Mouse (Mus musculus) midbrain, embryonic 12.5 days (tissue): ENCODE measurements around the gene Srgap2. TPM values are rescaled to one million over a fixed set of nuclear protein-coding genes. Genes with fewer than 3 reads are reported as not detected.

Source experiments
- ATAC-seq: fragments of 200-750 bp; cut with Nextera tagmentation; 2 replicates; pipeline ENCODE4 v1.8.0; 2017; ENCODE audit warnings: low read depth, moderate TSS enrichment, moderate library complexity; ENCODE audit not compliant: low FRiP score
- H3K27ac ChIP-seq: fragments of 300-500 bp; sonication (generic); replicated peaks from 2 replicates; pipeline ENCODE4 v1.5.1; 2016; ENCODE audit warnings: mild to moderate bottlenecking
- H3K27me3 ChIP-seq: fragments of 300-500 bp; sonication (generic); 2 replicates; pipeline ENCODE4 v1.6.1; 2016; ENCODE audit warnings: mild to moderate bottlenecking
- H3K36me3 ChIP-seq: fragments of 300-500 bp; sonication (generic); 2 replicates; pipeline ENCODE4 v1.6.1; 2016
- H3K4me1 ChIP-seq: fragments of 300-500 bp; sonication (generic); 2 replicates; pipeline ENCODE4 v1.6.1; 2016
- H3K4me2 ChIP-seq: fragments of 300-500 bp; sonication (generic); replicated peaks from 2 replicates; pipeline ENCODE4 v1.6.1; 2016; ENCODE audit warnings: mild to moderate bottlenecking, moderate library complexity
- H3K4me3 ChIP-seq: fragments of 300-500 bp; sonication (generic); 2 replicates; pipeline ENCODE4 v1.5.1; 2016; ENCODE audit warnings: mild to moderate bottlenecking
- H3K9ac ChIP-seq: fragments of 300-500 bp; sonication (generic); replicated peaks from 2 replicates; pipeline ENCODE4 v1.6.1; 2016; ENCODE audit warnings: mild to moderate bottlenecking, moderate library complexity
- H3K9me3 ChIP-seq: fragments of 300-500 bp; sonication (generic); 2 replicates; pipeline ENCODE4 v1.6.1; 2016; ENCODE audit warnings: mild to moderate bottlenecking
- WGBS: fragments of 180-500 bp; shearing (Covaris S2); methylation state at CpG from one replicate; pipeline ENCODE4 v1.1.7; 2016; 5-methylcytosine and 5-hydroxymethylcytosine counted together
- microRNA-seq: library from miRNA; unstranded; fragments of <30 nt; microRNA quantifications from one replicate; pipeline ENCODE4, GENCODE M21; 2017
- polyA plus RNA-seq: library from polyadenylated mRNA; unstranded; fragments of >200 nt; fragmentation: Nextera tagmentation; extraction: Ambion mirVana; gene quantifications from 2 replicates; pipeline ENCODE4 v1.2.1, GENCODE M21; 2016

Gene Srgap2
- polyA plus RNA-seq, 1 experiment from 2014 or later, result 19.9 TPM

DNA sequence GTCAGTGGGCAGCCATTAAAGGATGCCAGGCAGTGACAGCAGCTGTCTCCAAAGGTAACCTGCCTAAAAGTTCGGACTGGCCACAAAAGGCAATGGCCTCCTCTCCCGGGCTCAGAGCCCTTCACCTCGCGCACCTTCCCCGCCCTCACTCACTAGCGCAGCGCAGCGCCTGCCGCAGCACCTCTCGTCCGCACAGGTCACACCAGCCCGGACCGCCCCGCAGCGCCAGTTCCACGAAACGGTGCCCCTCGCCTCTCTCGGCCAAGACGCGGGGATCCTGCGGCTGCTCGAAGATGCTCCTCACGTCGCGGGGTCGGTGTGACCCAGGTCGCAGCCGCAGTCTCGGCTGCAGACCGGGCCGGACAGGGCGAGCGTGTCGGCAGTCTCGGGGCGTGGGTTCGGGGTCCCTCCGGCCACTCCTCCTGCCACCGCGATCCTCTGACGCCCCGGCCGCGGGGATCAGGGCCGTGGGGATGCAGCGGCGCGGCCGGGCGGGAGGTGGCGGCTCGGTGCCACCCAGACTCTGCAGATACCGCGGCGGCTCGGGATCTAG lies 282.5 kb downstream of the Srgap2 start:
- WGBS, result under 1% methylated on average over 57 of the region's 57 CpGs
- peak overlapping the region; percentile 95 for H3K4me2 ChIP-seq
- H3K4me1 ChIP-seq, result peaks cover 23% of the 10 kb centered on the region
- no peak overlapping the region for H3K27ac ChIP-seq
- no peaks in the 10 kb centered on the region for H3K9me3 ChIP-seq
- no peaks in the 10 kb centered on the region for H3K36me3 ChIP-seq
- peak overlapping the region; percentile 63 for H3K4me3 ChIP-seq
- peaks cover 73% of the 10 kb centered on the region for H3K27me3 ChIP-seq
- peak overlapping the region; percentile 69 for H3K9ac ChIP-seq
- peak; percentile 31; the same call in 1 of the 2 replicates for ATAC-seq

DNA sequence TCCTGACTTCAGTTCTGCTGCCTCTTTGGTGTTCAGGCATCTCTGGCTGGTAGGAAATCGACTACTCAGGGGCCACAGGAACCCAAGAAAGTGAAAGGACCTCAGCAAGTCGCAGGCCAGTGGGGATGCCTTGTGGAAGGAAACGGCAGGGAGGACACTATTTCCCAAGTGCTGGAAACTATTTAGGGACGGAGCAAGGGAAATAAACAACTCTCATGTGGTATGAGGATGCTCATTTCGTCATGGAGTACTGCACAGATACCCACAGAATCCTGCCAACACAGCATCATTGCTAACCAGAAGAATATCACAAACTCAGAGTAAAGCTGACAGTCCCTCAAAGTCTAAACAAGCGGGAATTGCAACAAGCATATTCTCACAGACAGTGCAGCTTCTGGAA lies 284.2 kb downstream of the Srgap2 start:
- Histone ChIP-seq H3K9ac (no peak overlapping the region), H3K4me1 (peaks cover 23% of the 10 kb centered on the region), H3K4me2 (no peak overlapping the region), H3K9me3 (no peaks in the 10 kb centered on the region), H3K27ac (no peak overlapping the region), H3K27me3 (peaks cover 67% of the 10 kb centered on the region), H3K36me3 (no peaks in the 10 kb centered on the region), H3K4me3 (no peak overlapping the region)
- 61% methylated on average over 6 of the region's 6 CpGs for WGBS
- no peak for ATAC-seq

DNA sequence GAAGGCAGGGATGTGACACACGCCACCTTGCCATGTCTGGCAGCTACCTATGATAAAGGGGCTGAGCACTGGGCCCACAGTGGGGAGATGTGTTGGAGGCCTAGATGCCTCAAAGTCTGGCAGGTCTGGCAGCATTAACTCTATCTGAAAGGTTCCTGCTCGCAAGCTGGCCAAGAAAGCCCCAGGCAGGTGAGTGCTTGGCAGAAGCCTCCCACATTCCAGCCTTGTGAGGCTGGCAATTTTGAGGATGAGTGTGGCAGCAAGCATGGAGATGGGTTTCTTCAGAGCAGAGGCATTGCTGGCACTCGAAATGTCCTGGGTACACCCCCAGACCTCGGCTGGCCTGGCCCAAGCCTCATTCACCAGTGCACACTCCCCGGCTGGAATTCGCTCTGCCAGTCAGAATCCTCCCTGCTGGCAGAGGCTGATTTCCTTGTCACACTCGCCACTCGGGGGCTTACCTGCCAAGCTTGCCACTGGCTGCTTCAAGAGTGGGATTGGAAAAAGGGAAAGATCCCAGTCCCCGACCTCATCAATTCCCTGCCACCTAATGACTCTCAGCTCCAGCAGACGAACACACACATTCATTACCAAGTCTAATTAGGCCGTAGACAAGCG lies 287.5 kb downstream of the Srgap2 start:
- no peak overlapping the region for H3K4me2 ChIP-seq
- peaks cover 11% of the 10 kb centered on the region for H3K4me1 ChIP-seq
- peaks cover 41% of the 10 kb centered on the region for H3K27me3 ChIP-seq
- H3K36me3 ChIP-seq, result no peaks in the 10 kb centered on the region
- no peaks in the 10 kb centered on the region for H3K9me3 ChIP-seq
- no peak for ATAC-seq
- 56% methylated on average over 12 of the region's 12 CpGs for whole genome bisulfite sequencing
- H3K9ac ChIP-seq, result no peak overlapping the region
- H3K27ac ChIP-seq, result no peak overlapping the region
- H3K4me3 ChIP-seq, result no peak overlapping the region

DNA sequence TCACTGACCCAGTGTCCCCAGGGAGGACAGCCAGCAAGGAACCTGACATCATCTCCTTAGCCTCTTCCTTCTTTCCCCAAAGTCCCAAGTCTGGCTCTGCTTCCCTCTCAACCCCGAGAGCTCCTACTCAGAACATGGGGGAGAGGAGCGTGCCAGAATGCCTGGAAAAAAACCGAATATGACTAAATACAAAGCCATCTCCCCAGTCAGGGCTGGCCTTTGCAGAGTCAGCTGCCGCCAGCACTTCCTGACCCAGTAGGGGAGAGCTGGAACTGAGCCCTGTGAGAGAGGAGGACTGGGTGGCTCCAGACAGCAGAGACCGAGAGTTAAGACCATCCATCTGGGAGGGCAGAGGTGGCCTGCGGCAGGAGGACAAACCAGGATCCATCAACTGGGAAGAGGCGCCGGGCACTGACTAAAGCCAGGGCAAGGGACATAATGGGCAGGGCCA lies 288.2 kb downstream of the Srgap2 start:
- no peak for ATAC-seq
- H3K36me3 ChIP-seq, result no peaks in the 10 kb centered on the region
- peaks cover 34% of the 10 kb centered on the region for H3K27me3 ChIP-seq
- H3K27ac ChIP-seq, result no peak overlapping the region
- H3K4me3 ChIP-seq, result no peak overlapping the region
- H3K4me1 ChIP-seq, result peaks cover 8% of the 10 kb centered on the region
- H3K9me3 ChIP-seq, result no peaks in the 10 kb centered on the region
- H3K4me2 ChIP-seq, result no peak overlapping the region
- WGBS, result 73% methylated on average over 8 of the region's 8 CpGs
- H3K9ac ChIP-seq, result no peak overlapping the region

DNA sequence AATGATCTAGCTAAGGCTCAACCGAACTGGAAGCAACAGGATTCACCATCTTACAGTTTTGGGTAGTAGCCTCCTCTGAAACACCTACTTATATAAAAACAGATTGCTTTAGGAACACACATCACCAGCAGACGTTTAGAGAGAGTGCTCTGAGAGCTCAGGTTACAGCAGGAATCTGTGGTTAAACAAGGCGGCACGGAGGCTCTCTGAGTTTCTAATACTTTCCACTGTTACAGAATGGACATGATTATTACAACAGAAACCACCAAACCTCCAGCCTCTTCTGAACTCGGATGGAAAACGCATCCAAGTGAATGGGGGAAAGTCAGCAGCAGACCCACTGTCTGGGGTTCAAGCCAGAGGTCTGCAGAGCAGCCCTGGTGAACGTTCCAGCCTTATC lies 291.1 kb downstream of the Srgap2 start:
- 69% methylated on average over 7 of the region's 7 CpGs for WGBS
- Histone ChIP-seq H3K4me3 (no peak overlapping the region), H3K4me2 (no peak overlapping the region), H3K27me3 (peaks cover 7% of the 10 kb centered on the region), H3K9ac (no peak overlapping the region), H3K36me3 (no peaks in the 10 kb centered on the region), H3K9me3 (no peaks in the 10 kb centered on the region), H3K4me1 (peaks cover 8% of the 10 kb centered on the region), H3K27ac (no peak overlapping the region)
- no peak for ATAC-seq

Small RNA genes lying within 50 kb of the gene (microRNA-seq; reads per million reads assigned to microRNA genes)
- not detected for gene Gm24273

Other genes with a start within 250 kb of the Srgap2 start
- 0.69 and 1.3 TPM in 2 replicates for gene Ikbke, start 247.7 kb downstream of the Srgap2 start, polyA plus RNA-seq
- gene Fam72a, start 551 bp upstream of the Srgap2 start, polyA plus RNA-seq, result 4.1 TPM in 2 replicates
- not detected in 2 replicates for gene Avpr1b, start 71.9 kb upstream of the Srgap2 start, polyA plus RNA-seq
- gene Ctse, start 111.0 kb upstream of the Srgap2 start, polyA plus RNA-seq, result 0.20 and 0.26 TPM in 2 replicates
- gene Rab7b, start 161.3 kb upstream of the Srgap2 start, polyA plus RNA-seq, result 0.62 and 0.93 TPM in 2 replicates
- not detected in 2 replicates for gene Slc26a9, start 216.7 kb upstream of the Srgap2 start, polyA plus RNA-seq